Mouse (Mus musculus): ENCODE results near the gene Dusp5. TPM values are rescaled to one million over a fixed set of nuclear protein-coding genes. Genes with fewer than 3 reads are reported as not detected.

Gene Dusp5
- total and polyA plus RNA-seq, 2 experiments from 2014 or later, result 9.6 to 20.8 TPM

- Histone ChIP-seq H3K9me3 (replicated peaks; ENCODE audit: control insufficient read depth, low read length) (no peaks in the 10 kb centered on the region), H3K4me1 (ENCODE audit: control insufficient read depth, insufficient read depth) (0 out of 2 replicates have a peak, but pooled peaks cover under 1% of the 10 kb centered on the region), H3K27ac (ENCODE audit: low read depth) (no peak overlapping the region), H3K27me3 (ENCODE audit: control insufficient read depth, insufficient read depth, low read length) (no peaks in the 10 kb centered on the region), H3K36me3 (replicated peaks; ENCODE audit: control insufficient read depth, insufficient read depth, low read length) (peaks cover 34% of the 10 kb centered on the region), H3K9ac (replicated peaks; ENCODE audit: low read depth, low read length) (no peak overlapping the region), H3K4me3 (ENCODE audit: low read depth, low read length) (no peak overlapping the region), H3K4me2 (ENCODE audit: low read depth, low read length) (no peak overlapping the region)
- TF ChIP-seq EP300 (IDR thresholded peaks at IDR 0.05; ENCODE audit: low read depth) (no peak), CTCF (IDR thresholded peaks at IDR 0.05; ENCODE audit: low read depth) (no peak)
- no peak for ATAC-seq (ENCODE audit: insufficient read depth, low read depth)
- no peak for DNase-seq (ENCODE audit: low spot score)
- 24% methylated on average over 5 of the region's 5 CpGs for WGBS
Measured at GRCm38 (mm10) chr19:53543602-53544001, 14.7 kb downstream of the Dusp5 start.

- H3K27ac ChIP-seq (ENCODE audit: low read depth), result no peak overlapping the region
- no peak overlapping the region for H3K4me3 ChIP-seq (ENCODE audit: low read depth, low read length)
- ATAC-seq (ENCODE audit: insufficient read depth, low read depth), result no peak
- no peaks in the 10 kb centered on the region for H3K4me1 ChIP-seq (ENCODE audit: control insufficient read depth, insufficient read depth)
- H3K9me3 ChIP-seq (replicated peaks; ENCODE audit: control insufficient read depth, low read length), result no peaks in the 10 kb centered on the region
- no peak overlapping the region for H3K9ac ChIP-seq (replicated peaks; ENCODE audit: low read depth, low read length)
- H3K27me3 ChIP-seq (ENCODE audit: control insufficient read depth, insufficient read depth, low read length), result no peaks in the 10 kb centered on the region
- WGBS, result 53% methylated on average over 4 of the region's 4 CpGs
- H3K4me2 ChIP-seq (ENCODE audit: low read depth, low read length), result no peak overlapping the region
- TF ChIP-seq CTCF (IDR thresholded peaks at IDR 0.05; ENCODE audit: low read depth), result no peak
- peaks cover 29% of the 10 kb centered on the region for H3K36me3 ChIP-seq (replicated peaks; ENCODE audit: control insufficient read depth, insufficient read depth, low read length)
- DNase-seq (ENCODE audit: low spot score), result no peak
Measured at GRCm38 (mm10) chr19:53544923-53545561, 16.1 kb downstream of the Dusp5 start.

GRCm38 (mm10) chr19:53547597-53547996 is 18.7 kb downstream of the Dusp5 start:
- Histone ChIP-seq H3K36me3 (replicated peaks; ENCODE audit: control insufficient read depth, insufficient read depth, low read length) (peaks cover 3% of the 10 kb centered on the region; the same call in 1 of the 2 replicates), H3K9me3 (replicated peaks; ENCODE audit: control insufficient read depth, low read length) (no peaks in the 10 kb centered on the region), H3K27ac (ENCODE audit: low read depth) (no peak overlapping the region), H3K4me2 (ENCODE audit: low read depth, low read length) (no peak overlapping the region), H3K4me3 (ENCODE audit: low read depth, low read length) (no peak overlapping the region), H3K9ac (replicated peaks; ENCODE audit: low read depth, low read length) (no peak overlapping the region), H3K27me3 (ENCODE audit: control insufficient read depth, insufficient read depth, low read length) (no peaks in the 10 kb centered on the region), H3K4me1 (ENCODE audit: control insufficient read depth, insufficient read depth) (no peaks in the 10 kb centered on the region)
- no peak for TF ChIP-seq EP300 (IDR thresholded peaks at IDR 0.05; ENCODE audit: low read depth)
- no peak for TF ChIP-seq CTCF (IDR thresholded peaks at IDR 0.05; ENCODE audit: low read depth)
- ATAC-seq (ENCODE audit: insufficient read depth, low read depth), result no peak
- DNase-seq (ENCODE audit: low spot score), result no peak
- whole genome bisulfite sequencing, result 49% methylated on average over 8 of the region's 8 CpGs

- no peak overlapping the region for H3K4me3 ChIP-seq (ENCODE audit: low read depth, low read length)
- no peaks in the 10 kb centered on the region for H3K9me3 ChIP-seq (replicated peaks; ENCODE audit: control insufficient read depth, low read length)
- no peaks in the 10 kb centered on the region for H3K36me3 ChIP-seq (replicated peaks; ENCODE audit: control insufficient read depth, insufficient read depth, low read length)
- no peaks in the 10 kb centered on the region for H3K27me3 ChIP-seq (ENCODE audit: control insufficient read depth, insufficient read depth, low read length)
- no peak overlapping the region for H3K4me2 ChIP-seq (ENCODE audit: low read depth, low read length)
- WGBS, result 50% methylated on average over 12 of the region's 12 CpGs
- DNase-seq (ENCODE audit: low spot score), result no peak
- H3K4me1 ChIP-seq (ENCODE audit: control insufficient read depth, insufficient read depth), result no peaks in the 10 kb centered on the region
- TF ChIP-seq EP300 (IDR thresholded peaks at IDR 0.05; ENCODE audit: low read depth), result no peak
- no peak for TF ChIP-seq CTCF (IDR thresholded peaks at IDR 0.05; ENCODE audit: low read depth)
- no peak overlapping the region for H3K27ac ChIP-seq (ENCODE audit: low read depth)
- ATAC-seq (ENCODE audit: insufficient read depth, low read depth), result no peak
- no peak overlapping the region for H3K9ac ChIP-seq (replicated peaks; ENCODE audit: low read depth, low read length)
Measured at GRCm38 (mm10) chr19:53550972-53551371, 22.1 kb downstream of the Dusp5 start.

- Histone ChIP-seq H3K4me1 (ENCODE audit: control insufficient read depth, insufficient read depth) (peaks cover 3% of the 10 kb centered on the region), H3K9me3 (replicated peaks; ENCODE audit: control insufficient read depth, low read length) (no peaks in the 10 kb centered on the region), H3K9ac (replicated peaks; ENCODE audit: low read depth, low read length) (no peak overlapping the region), H3K4me3 (ENCODE audit: low read depth, low read length) (no peak overlapping the region), H3K36me3 (replicated peaks; ENCODE audit: control insufficient read depth, insufficient read depth, low read length) (no peaks in the 10 kb centered on the region), H3K4me2 (ENCODE audit: low read depth, low read length) (no peak overlapping the region), H3K27ac (ENCODE audit: low read depth) (no peak overlapping the region), H3K27me3 (ENCODE audit: control insufficient read depth, insufficient read depth, low read length) (no peaks in the 10 kb centered on the region)
- TF ChIP-seq EP300 (IDR thresholded peaks at IDR 0.05; ENCODE audit: low read depth) (no peak), CTCF (IDR thresholded peaks at IDR 0.05; ENCODE audit: low read depth) (no peak)
- no peak for DNase-seq (ENCODE audit: low spot score)
- WGBS, result 55% methylated on average over 10 of the region's 10 CpGs
- ATAC-seq (ENCODE audit: insufficient read depth, low read depth), result no peak
Measured at GRCm38 (mm10) chr19:53552216-53552786, 23.4 kb downstream of the Dusp5 start.

GRCm38 (mm10) chr19:53552795-53553194 is 23.9 kb downstream of the Dusp5 start:
- Histone ChIP-seq H3K4me1 (ENCODE audit: control insufficient read depth, insufficient read depth) (peaks cover 6% of the 10 kb centered on the region), H3K9ac (replicated peaks; ENCODE audit: low read depth, low read length) (no peak overlapping the region), H3K27ac (ENCODE audit: low read depth) (no peak overlapping the region), H3K4me3 (ENCODE audit: low read depth, low read length) (no peak overlapping the region), H3K9me3 (replicated peaks; ENCODE audit: control insufficient read depth, low read length) (no peaks in the 10 kb centered on the region), H3K36me3 (replicated peaks; ENCODE audit: control insufficient read depth, insufficient read depth, low read length) (no peaks in the 10 kb centered on the region), H3K27me3 (ENCODE audit: control insufficient read depth, insufficient read depth, low read length) (no peaks in the 10 kb centered on the region), H3K4me2 (ENCODE audit: low read depth, low read length) (no peak overlapping the region)
- WGBS, result 52% methylated on average over 6 of the region's 6 CpGs
- ATAC-seq (ENCODE audit: insufficient read depth, low read depth) (no peak), DNase-seq (ENCODE audit: low spot score) (no peak)
- no peak for TF ChIP-seq EP300 (IDR thresholded peaks at IDR 0.05; ENCODE audit: low read depth)
- no peak for TF ChIP-seq CTCF (IDR thresholded peaks at IDR 0.05; ENCODE audit: low read depth)

All from heart, postnatal 0 days (tissue).